Mouse (Mus musculus): ENCODE measurements around the gene Prr5.

The Prr5 gene

GRCm38 (mm10) chr15:84657384-84658064, 11.9 kb upstream of the Prr5 start:
- DNase-seq = no peak

GRCm38 (mm10) chr15:84658655-84659054, 10.8 kb upstream of the Prr5 start:
- DNase-seq = no peak

GRCm38 (mm10) chr15:84659856-84660255, 9.6 kb upstream of the Prr5 start:
- no peak for DNase-seq

- DNase-seq = no peak
Measured at GRCm38 (mm10) chr15:84661274-84661673, 8.1 kb upstream of the Prr5 start.

- no peak for DNase-seq
Measured at GRCm38 (mm10) chr15:84662952-84663684, 6.3 kb upstream of the Prr5 start.

- DNase-seq = no peak
Measured at GRCm38 (mm10) chr15:84663685-84664060, 5.7 kb upstream of the Prr5 start.

GRCm38 (mm10) chr15:84664542-84665460, 4.6 kb upstream of the Prr5 start:
- DNase-seq = no peak

- no peak for DNase-seq
Measured at GRCm38 (mm10) chr15:84665662-84666061, 3.8 kb upstream of the Prr5 start.

- DNase-seq = no peak
Measured at GRCm38 (mm10) chr15:84666065-84666464, 3.4 kb upstream of the Prr5 start.

GRCm38 (mm10) chr15:84667601-84668000, 1.8 kb upstream of the Prr5 start:
- DNase-seq = no peak

GRCm38 (mm10) chr15:84669771-84670656, 594 bp downstream of the Prr5 start:
- DNase-seq = no peak

- DNase-seq = no peak
Measured at GRCm38 (mm10) chr15:84670657-84671055, 1.2 kb downstream of the Prr5 start.

GRCm38 (mm10) chr15:84671401-84672307, 2.2 kb downstream of the Prr5 start:
- DNase-seq = no peak

- DNase-seq = no peak
Measured at GRCm38 (mm10) chr15:84672308-84672615, 2.8 kb downstream of the Prr5 start.

GRCm38 (mm10) chr15:84672616-84673015, 3.2 kb downstream of the Prr5 start:
- no peak for DNase-seq

- DNase-seq = no peak
Measured at GRCm38 (mm10) chr15:84674329-84675067, 5.1 kb downstream of the Prr5 start.

- DNase-seq = no peak
Measured at GRCm38 (mm10) chr15:84675317-84675716, 5.9 kb downstream of the Prr5 start.

GRCm38 (mm10) chr15:84677943-84678342, 8.5 kb downstream of the Prr5 start:
- DNase-seq = no peak

- no peak for DNase-seq
Measured at GRCm38 (mm10) chr15:84679090-84679489, 9.7 kb downstream of the Prr5 start.

- no peak for DNase-seq
Measured at GRCm38 (mm10) chr15:84679794-84680193, 10.4 kb downstream of the Prr5 start.

All from cerebellum, adult 9-10 months (tissue).